Mouse (Mus musculus) neutrophil, adult 65 days (primary cell): Measurements from ENCODE around the gene Ear10. TPM values are rescaled to one million over a fixed set of nuclear protein-coding genes. Genes with fewer than 3 reads are reported as not detected.

ENCODE experiments used
- total RNA-seq: library from RNA; stranded (reverse); gene quantifications from 2 replicates; pipeline ENCODE4 v1.2.4, GENCODE M21; 2023

Gene Ear10
- not detected in 2 replicates for total RNA-seq

GRCm38 (mm10) chr14:43923459-43923858 lies at the start of gene Ear10:
TSS of gene Ear10 (minus strand) at chr14:43923559.

GRCm38 (mm10) chr14:43956769-43957168 lies 33.4 kb upstream of the Ear10 start, which contains the start of gene Ang5:
TSS of gene Ang5 (plus strand) at chr14:43957069.

GRCm38 (mm10) chr14:43924688-43925403 lies 1.5 kb upstream of the Ear10 start, which contains the start of gene Gm8113:
TSS of gene Gm8113 (plus strand) at chr14:43925390.

GRCm38 (mm10) chr14:43875417-43875816 lies 47.9 kb downstream of the Ear10 start, which contains the start of gene Ear1:
TSS of gene Ear1 (minus strand) at chr14:43875517.

Other genes with a start within 250 kb of the Ear10 start
- gene Gm8165, start 246.4 kb downstream of the Ear10 start, total RNA-seq = not detected in 2 replicates
- gene Gm7324, start 225.7 kb downstream of the Ear10 start, total RNA-seq = 1.2 TPM in 1 of 2 replicates, not detected in the other
- gene Gm16506, start 196.1 kb downstream of the Ear10 start, total RNA-seq = not detected in 2 replicates
- not detected in 2 replicates for gene Gm6526, start 175.7 kb downstream of the Ear10 start, total RNA-seq
- gene Gm8180, start 138.8 kb downstream of the Ear10 start, total RNA-seq = not detected in 2 replicates
- gene Ear1, start 48.0 kb downstream of the Ear10 start, total RNA-seq = 6.3 and 15.0 TPM in 2 replicates
- gene Gm8113, start 1.8 kb upstream of the Ear10 start, total RNA-seq = 0.18 TPM in 1 of 2 replicates, not detected in the other
- not detected in 2 replicates for gene Ang5, start 33.5 kb upstream of the Ear10 start, total RNA-seq
- not detected in 2 replicates for gene Ang6, start 78.7 kb upstream of the Ear10 start, total RNA-seq
- 61.7 and 110 TPM in 2 replicates for gene Ear2, start 179.1 kb upstream of the Ear10 start, total RNA-seq
- gene Gm3327, start 200.3 kb upstream of the Ear10 start, total RNA-seq = not detected in 2 replicates